Comparison of ENCODE assay signal across 20 mouse cellular contexts in the genomic region with DNA sequence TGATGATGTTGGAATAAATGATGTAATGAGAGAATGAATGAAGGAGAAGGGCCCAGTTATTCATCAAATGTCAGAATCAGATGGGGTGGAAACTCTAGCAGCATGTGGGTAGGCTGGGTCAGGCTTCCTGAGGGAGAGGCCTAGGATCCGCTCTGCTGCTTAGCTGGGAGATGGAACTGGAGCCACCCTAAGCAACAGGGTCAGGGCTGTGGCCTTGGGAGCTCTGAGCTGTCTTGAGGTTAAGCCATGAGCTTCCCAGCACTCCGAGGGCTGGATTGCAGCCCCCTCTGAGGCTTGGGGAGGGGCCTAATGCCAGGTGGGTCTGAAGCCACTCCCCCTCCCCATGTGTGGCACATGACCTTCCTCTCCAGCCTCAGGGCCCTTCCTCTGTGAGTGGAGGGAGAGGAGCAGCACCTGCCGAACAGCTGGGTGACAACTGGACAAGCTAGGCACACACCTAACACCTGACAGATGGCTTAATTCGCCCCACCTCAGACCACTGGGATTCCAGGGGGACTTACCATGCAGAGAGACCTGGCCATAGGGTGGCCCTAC. TPM values are rescaled to one million over a fixed set of nuclear protein-coding genes. Genes with fewer than 3 reads are reported as not detected.
A peak's percentile ranks its signal among the peaks of the same experiment; 100 is the strongest.
DNase-seq lines count a peak whose midpoint lies in the region; ATAC-seq and TF ChIP-seq lines count a peak whose summit lies in the region.
"Had no signal": no experiment of that assay in that cellular context is flagged by ENCODE, and none has a peak within 500 bp of the region (broad histone marks: within the 10 kb centered on the region; RNA-seq: fewer than 3 reads in every experiment).

No protein-coding gene starts in this region.

- ATAC-seq in kidney, embryonic 14.5 days (ENCODE audit: low FRiP score, low TSS enrichment) = peak; percentile 63
- no peak; the same call in 1 of the 2 replicates for ATAC-seq in intestine, embryonic 16.5 days
- ATAC-seq: forebrain, postnatal 0 days; liver, embryonic 12.5 days had no signal

- no peak for TF ChIP-seq CTCF in kidney, adult 2 months (conservative IDR thresholded peaks at IDR 0.05; ENCODE audit: insufficient read depth, insufficient read length, low read depth, low read length)

- H3K27ac ChIP-seq in kidney, embryonic 14.5 days (ENCODE audit: low read depth, low read length) = peak overlapping the region; percentile 3; the same call in 1 of the 2 replicates
- H3K27ac ChIP-seq in kidney, adult 2 months (ENCODE audit: insufficient read depth, low read depth, low read length) = no peak overlapping the region
- H3K27ac ChIP-seq in intestine, embryonic 16.5 days (ENCODE audit: low read length) = no peak overlapping the region
- H3K27ac ChIP-seq: embryonic facial prominence, embryonic 15.5 days; gastrocnemius, adult 2 months; limb, embryonic 10.5 days; liver, embryonic 12.5 days; lung, embryonic 15.5 days; stomach, postnatal 0 days had no signal

- H3K4me1 ChIP-seq in kidney, embryonic 14.5 days (ENCODE audit: control insufficient read depth, insufficient read depth, low read length) = peaks cover 16% of the 10 kb centered on the region
- H3K4me1 ChIP-seq in kidney, adult 2 months (ENCODE audit: control insufficient read depth, insufficient read depth, low read length) = no peaks in the 10 kb centered on the region
- no peaks in the 10 kb centered on the region for H3K4me1 ChIP-seq in intestine, embryonic 16.5 days (ENCODE audit: control insufficient read depth, insufficient read depth, low read length)
- H3K4me1 ChIP-seq: liver, embryonic 12.5 days; lung, embryonic 15.5 days had no signal

- H3K9ac ChIP-seq in kidney, embryonic 14.5 days (ENCODE audit: low read depth, low read length) = no peak overlapping the region
- H3K9ac ChIP-seq in intestine, embryonic 16.5 days (ENCODE audit: low read depth, low read length) = no peak overlapping the region
- H3K9ac ChIP-seq: embryonic facial prominence, embryonic 15.5 days; forebrain, postnatal 0 days; liver, embryonic 12.5 days; lung, embryonic 15.5 days had no signal

- H3K36me3 ChIP-seq in kidney, embryonic 14.5 days (ENCODE audit: control insufficient read depth, insufficient read depth, low read length) = peaks cover 8% of the 10 kb centered on the region; the same call in 1 of the 2 replicates
- no peaks in the 10 kb centered on the region for H3K36me3 ChIP-seq in kidney, adult 2 months (ENCODE audit: control insufficient read depth, insufficient read depth, low read length)
- H3K36me3 ChIP-seq in intestine, embryonic 16.5 days (ENCODE audit: control insufficient read depth, insufficient read depth, low read length) = no peaks in the 10 kb centered on the region
- H3K36me3 ChIP-seq: G1E; limb, embryonic 10.5 days; liver, embryonic 12.5 days; lung, embryonic 15.5 days had no signal

- WGBS in kidney, embryonic 14.5 days = 40% methylated on average over 4 of the region's 4 CpGs
- WGBS in kidney, adult 2 months = 86% methylated on average over 4 of the region's 4 CpGs
- 67% methylated on average over 4 of the region's 4 CpGs for WGBS in intestine, embryonic 16.5 days

- H3K4me2 ChIP-seq in kidney, embryonic 14.5 days (replicated peaks; ENCODE audit: low read depth, low read length) = no peak overlapping the region
- H3K4me2 ChIP-seq in intestine, embryonic 16.5 days (ENCODE audit: low read depth, low read length) = no peak overlapping the region
- H3K4me2 ChIP-seq: embryonic facial prominence, embryonic 15.5 days; liver, embryonic 12.5 days; lung, embryonic 15.5 days had no signal

- H3K4me3 ChIP-seq in kidney, embryonic 14.5 days (ENCODE audit: low read length) = no peak overlapping the region
- no peak overlapping the region for H3K4me3 ChIP-seq in kidney, adult 2 months (ENCODE audit: insufficient read depth, low read depth, low read length)
- H3K4me3 ChIP-seq in intestine, embryonic 16.5 days (ENCODE audit: low read length) = no peak overlapping the region
- H3K4me3 ChIP-seq: embryonic facial prominence, embryonic 15.5 days; gastrocnemius, adult 2 months; limb, embryonic 10.5 days; liver, embryonic 12.5 days; lung, embryonic 15.5 days had no signal

- no peak for TF ChIP-seq POLR2A in kidney, adult 2 months (IDR thresholded peaks at IDR 0.05; ENCODE audit: low read depth, low read length)

- peak; percentile 21 for DNase-seq in adrenal gland, postnatal 14 days
- DNase-seq in adrenal gland, postnatal 25 days = no peak
- DNase-seq in kidney, adult 2 months = no peak
- DNase-seq in retina, embryonic 14.5 days (ENCODE audit: low spot score) = peak; percentile 20
- no peak for DNase-seq in retina, postnatal 1 day
- no peak for DNase-seq in Muller cell, postnatal 12 days (ENCODE audit: inconsistent ontology term)
- DNase-seq: cerebellum, adult 11-12 months; forebrain, postnatal 0 days; gastrocnemius, adult 2 months; heart, adult 18-20 months; right cerebral cortex, postnatal 14 days; thymus, postnatal 25 days had no signal

- no peaks in the 10 kb centered on the region for H3K27me3 ChIP-seq in kidney, embryonic 14.5 days (ENCODE audit: control insufficient read depth, insufficient read depth, low read length)
- no peaks in the 10 kb centered on the region for H3K27me3 ChIP-seq in kidney, adult 2 months (replicated peaks; ENCODE audit: control insufficient read depth, insufficient read depth, low read length)
- no peaks in the 10 kb centered on the region for H3K27me3 ChIP-seq in intestine, embryonic 16.5 days (replicated peaks; ENCODE audit: control insufficient read depth, insufficient read depth, low read length)
- H3K27me3 ChIP-seq: embryonic facial prominence, embryonic 15.5 days; liver, embryonic 12.5 days; lung, embryonic 15.5 days had no signal

- H3K9me3 ChIP-seq in kidney, embryonic 14.5 days (ENCODE audit: control insufficient read depth, low read length) = no peaks in the 10 kb centered on the region
- no peaks in the 10 kb centered on the region for H3K9me3 ChIP-seq in intestine, embryonic 16.5 days (ENCODE audit: control insufficient read depth, low read length)
- H3K9me3 ChIP-seq: embryonic facial prominence, embryonic 15.5 days; G1E; limb, embryonic 10.5 days; liver, embryonic 12.5 days; lung, embryonic 15.5 days had no signal

RNA-seq across cellular contexts. Expression of a gene that starts 21.9 kb away (rescaled TPM):
- total RNA-seq in adrenal gland, postnatal 14 days (2021) = 8.9 and 10.1 TPM in 2 replicates
- 5.9 and 9.4 TPM in 2 replicates for total RNA-seq in adrenal gland, postnatal 25 days (2021)
- polyA plus RNA-seq in kidney, embryonic 14.5 days (2014; fragmentation: Nextera tagmentation; extraction: Ambion mirVana) = 141 and 178 TPM in 2 replicates
- 21.9 and 23.2 TPM in 2 replicates for polyA plus RNA-seq in kidney, adult 2 months (2012; rRNA removed)
- polyA plus RNA-seq in intestine, embryonic 16.5 days (2015; fragmentation: Nextera tagmentation; extraction: Ambion mirVana) = 112 and 120 TPM in 2 replicates
- polyA plus RNA-seq: G1E had no signal

RNA-seq across cellular contexts. Expression of a gene that starts 31.1 kb away (rescaled TPM):
- total RNA-seq in adrenal gland, postnatal 14 days (2021) = 297 and 324 TPM in 2 replicates
- total RNA-seq in adrenal gland, postnatal 25 days (2021) = 361 and 374 TPM in 2 replicates
- 506 and 517 TPM in 2 replicates for polyA plus RNA-seq in kidney, embryonic 14.5 days (2014; fragmentation: Nextera tagmentation; extraction: Ambion mirVana)
- 204 and 218 TPM in 2 replicates for polyA plus RNA-seq in kidney, adult 2 months (2012; rRNA removed)
- 499 and 529 TPM in 2 replicates for polyA plus RNA-seq in intestine, embryonic 16.5 days (2015; fragmentation: Nextera tagmentation; extraction: Ambion mirVana)

RNA-seq across cellular contexts. Expression of a gene that starts 31.5 kb away (rescaled TPM):
- 18.3 and 19.0 TPM in 2 replicates for total RNA-seq in adrenal gland, postnatal 14 days (2021)
- 18.8 and 27.9 TPM in 2 replicates for total RNA-seq in adrenal gland, postnatal 25 days (2021)
- 25.5 and 29.0 TPM in 2 replicates for polyA plus RNA-seq in kidney, embryonic 14.5 days (2014; fragmentation: Nextera tagmentation; extraction: Ambion mirVana)
- 26.4 and 35.6 TPM in 2 replicates for polyA plus RNA-seq in kidney, adult 2 months (2012; rRNA removed)
- 27.8 and 32.5 TPM in 2 replicates for polyA plus RNA-seq in intestine, embryonic 16.5 days (2015; fragmentation: Nextera tagmentation; extraction: Ambion mirVana)

Comparison
In these comparisons a context has a peak if more than half of its experiments do, and no peak if none do; other contexts are left out.
1. DNase-seq: peak in adrenal gland, postnatal 14 days (single experiment) and retina, embryonic 14.5 days (single experiment); none in adrenal gland, postnatal 25 days (single experiment), kidney, adult 2 months (single experiment), retina, postnatal 1 day (single experiment) and Muller cell, postnatal 12 days (single experiment).